Mouse (Mus musculus) forebrain, embryonic 15.5 days (tissue): ENCODE results near the gene Tsg101. TPM values are rescaled to one million over a fixed set of nuclear protein-coding genes. Genes with fewer than 3 reads are reported as not detected.
A peak's percentile ranks its signal among the peaks of the same experiment; 100 is the strongest.
"Not testable (repeated sequence)": the region's sequence is repeated elsewhere in the genome, so short reads cannot be mapped to it uniquely, and the experiment has no call there.

Experiments used
- ATAC-seq: fragments of 200-750 bp; cut with Nextera tagmentation; replicated peaks from 2 replicates; pipeline ENCODE4 v1.8.0; 2017; ENCODE audit warnings: mild to moderate bottlenecking, moderate TSS enrichment, moderate library complexity
- H3K27ac ChIP-seq: fragments of 300-500 bp; sonication (generic); replicated peaks from 2 replicates; pipeline ENCODE4 v1.5.1; 2015; ENCODE audit warnings: mild to moderate bottlenecking, inconsistent platforms
- H3K27me3 ChIP-seq: fragments of 300-500 bp; sonication (generic); 2 replicates; pipeline ENCODE4 v1.6.1; 2015; ENCODE audit warnings: inconsistent platforms
- H3K36me3 ChIP-seq: fragments of 300-500 bp; sonication (generic); 2 replicates; pipeline ENCODE4 v1.6.1; 2015; ENCODE audit warnings: mild to moderate bottlenecking, inconsistent platforms
- H3K4me1 ChIP-seq: fragments of 300-500 bp; sonication (generic); 2 replicates; pipeline ENCODE4 v1.6.1; 2015; ENCODE audit warnings: inconsistent platforms
- H3K4me2 ChIP-seq: fragments of 300-500 bp; sonication (generic); replicated peaks from 2 replicates; pipeline ENCODE4 v1.6.1; 2015; ENCODE audit warnings: mild to moderate bottlenecking, inconsistent platforms
- H3K4me3 ChIP-seq: fragments of 300-500 bp; sonication (generic); 2 replicates; pipeline ENCODE4 v1.5.1; 2015; ENCODE audit warnings: mild to moderate bottlenecking, inconsistent platforms
- H3K9ac ChIP-seq: fragments of 300-500 bp; sonication (generic); replicated peaks from 2 replicates; pipeline ENCODE4 v1.6.1; 2015; ENCODE audit warnings: mild to moderate bottlenecking, inconsistent platforms
- H3K9me3 ChIP-seq: fragments of 300-500 bp; sonication (generic); 2 replicates; pipeline ENCODE4 v1.6.1; 2016; ENCODE audit warnings: inconsistent platforms
- WGBS: fragments of 180-500 bp; shearing (Covaris S2); methylation state at CpG from one replicate; pipeline ENCODE4 v1.1.7; 2015; ENCODE audit warnings: mixed read lengths; 5-methylcytosine and 5-hydroxymethylcytosine counted together
- polyA plus RNA-seq: library from polyadenylated mRNA; unstranded; fragments of >200 nt; fragmentation: Nextera tagmentation; extraction: Ambion mirVana; gene quantifications from 2 replicates; pipeline ENCODE4 v1.2.1, GENCODE M21; 2015

The Tsg101 gene
- polyA plus RNA-seq, 1 experiment from 2014 or later = 399 TPM

DNA sequence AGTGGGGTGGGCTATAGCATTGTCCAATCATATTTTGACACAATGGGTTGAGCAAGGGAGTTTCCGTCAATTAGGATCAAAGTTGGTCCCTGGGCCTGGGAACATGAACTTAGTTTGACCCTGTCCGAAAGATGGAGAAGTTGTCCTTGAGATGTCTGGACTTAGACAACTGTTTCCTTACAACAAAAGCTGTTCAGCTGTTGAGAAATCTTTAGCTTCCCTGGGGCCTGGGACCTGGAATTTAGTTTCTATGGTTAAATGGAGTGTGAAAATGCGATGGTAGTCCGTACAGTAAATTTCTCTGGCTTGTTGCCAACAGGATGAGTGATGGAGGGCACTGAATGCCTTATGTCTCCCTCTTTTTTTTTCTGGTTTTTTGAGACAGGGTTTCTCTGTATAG lies 2.3 kb upstream of the Tsg101 start:
- H3K27ac ChIP-seq = no peak overlapping the region
- ATAC-seq = no peak
- 78% methylated on average over 4 of the region's 4 CpGs for WGBS
- H3K4me1 ChIP-seq = peaks cover 25% of the 10 kb centered on the region
- H3K27me3 ChIP-seq = no peaks in the 10 kb centered on the region
- H3K9ac ChIP-seq = no peak overlapping the region
- H3K36me3 ChIP-seq = peaks cover 3% of the 10 kb centered on the region; the same call in 1 of the 2 replicates
- H3K4me3 ChIP-seq = no peak overlapping the region
- H3K9me3 ChIP-seq = no peaks in the 10 kb centered on the region
- no peak overlapping the region for H3K4me2 ChIP-seq

DNA sequence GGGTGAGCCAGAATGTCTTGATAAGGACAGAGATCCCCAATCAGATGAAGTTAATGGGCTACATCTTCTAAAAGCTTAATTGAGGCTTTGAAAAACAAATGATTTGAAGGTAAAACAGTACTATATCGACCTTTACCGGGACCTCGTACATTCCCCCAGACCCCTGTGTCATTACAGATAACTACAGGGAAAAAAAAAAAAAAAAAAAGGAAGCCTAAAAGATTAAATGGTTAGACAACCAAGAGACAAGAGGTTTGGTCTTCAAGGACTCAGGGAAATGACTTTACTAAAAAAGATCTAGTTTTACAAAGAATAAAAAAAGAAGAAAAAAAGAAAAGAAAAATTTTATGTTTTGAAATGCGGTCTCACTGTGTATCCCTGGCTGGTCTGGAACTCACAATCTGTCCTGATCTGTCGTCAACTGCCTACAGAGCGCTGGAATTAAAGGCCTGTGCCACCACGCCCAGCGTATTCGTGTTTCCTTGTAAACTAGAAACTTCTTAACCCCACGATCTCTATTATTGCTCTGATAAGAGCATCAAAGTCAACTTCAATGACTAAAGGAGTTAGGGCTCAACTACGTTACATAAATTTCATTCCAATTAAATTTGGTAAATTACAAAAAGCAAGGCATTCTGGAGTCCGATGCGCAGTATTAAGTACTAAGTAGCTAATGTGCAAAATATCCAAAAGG lies 944 bp downstream of the Tsg101 start:
- 18% methylated on average over 13 of the region's 13 CpGs for WGBS
- H3K9me3 ChIP-seq = no peaks in the 10 kb centered on the region
- H3K27me3 ChIP-seq = no peaks in the 10 kb centered on the region
- H3K9ac ChIP-seq = peak overlapping the region; percentile 82
- peak overlapping the region; percentile 69 for H3K4me2 ChIP-seq
- peak overlapping the region; percentile 64 for H3K4me3 ChIP-seq
- H3K4me1 ChIP-seq = peaks cover 33% of the 10 kb centered on the region
- ATAC-seq = no peak
- 0 out of 2 replicates have a peak, but pooled peaks cover 5% of the 10 kb centered on the region for H3K36me3 ChIP-seq
- H3K27ac ChIP-seq = peak overlapping the region; percentile 94

DNA sequence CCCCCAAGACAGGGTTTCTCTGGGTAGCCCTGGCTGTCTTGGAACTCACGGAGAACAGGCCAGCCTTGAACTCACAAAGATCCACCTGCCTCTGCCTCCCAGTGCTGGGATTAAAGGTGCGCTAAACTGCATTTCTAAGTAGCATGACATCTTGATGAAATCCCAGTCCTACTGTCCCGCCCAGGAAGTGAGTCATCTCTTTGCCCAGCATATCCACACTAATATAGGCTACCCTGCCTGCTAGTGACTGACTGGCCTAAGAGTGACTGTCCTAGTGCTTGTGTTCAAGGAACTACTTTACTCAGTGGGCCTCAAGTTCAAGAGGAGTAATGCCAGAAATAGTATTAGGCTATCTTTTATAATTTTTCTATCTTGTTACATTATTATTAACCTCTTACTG lies 3.4 kb downstream of the Tsg101 start:
- WGBS = 90% methylated on average over 3 of the region's 3 CpGs
- H3K27ac ChIP-seq = no peak overlapping the region
- H3K4me2 ChIP-seq = no peak overlapping the region
- H3K27me3 ChIP-seq = no peaks in the 10 kb centered on the region
- H3K36me3 ChIP-seq = peaks cover 27% of the 10 kb centered on the region
- no peak overlapping the region for H3K9ac ChIP-seq
- H3K4me3 ChIP-seq = no peak overlapping the region
- peaks cover 33% of the 10 kb centered on the region for H3K4me1 ChIP-seq
- no peak for ATAC-seq
- H3K9me3 ChIP-seq = no peaks in the 10 kb centered on the region

DNA sequence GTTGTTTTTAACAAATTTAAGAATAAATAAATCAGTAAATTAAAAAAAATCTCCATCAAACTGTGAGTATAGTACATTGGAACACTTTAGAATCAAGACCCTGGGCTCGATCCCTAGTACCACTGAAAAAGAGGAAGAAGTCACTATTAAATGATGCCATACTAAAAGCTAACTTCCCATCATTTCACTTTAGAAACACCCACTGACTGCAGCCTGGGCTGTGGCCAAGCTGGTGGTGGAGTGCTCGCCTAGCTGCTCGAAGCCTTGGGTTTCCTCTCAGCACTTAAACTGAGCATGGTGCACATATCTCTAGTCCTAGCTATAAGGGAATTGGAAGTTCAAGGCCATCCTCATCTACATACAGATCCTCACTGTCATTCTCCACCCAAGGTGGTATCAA lies 8.5 kb downstream of the Tsg101 start:
- H3K36me3 ChIP-seq = peaks cover 77% of the 10 kb centered on the region
- no peak overlapping the region for H3K4me2 ChIP-seq
- ATAC-seq = no peak

DNA sequence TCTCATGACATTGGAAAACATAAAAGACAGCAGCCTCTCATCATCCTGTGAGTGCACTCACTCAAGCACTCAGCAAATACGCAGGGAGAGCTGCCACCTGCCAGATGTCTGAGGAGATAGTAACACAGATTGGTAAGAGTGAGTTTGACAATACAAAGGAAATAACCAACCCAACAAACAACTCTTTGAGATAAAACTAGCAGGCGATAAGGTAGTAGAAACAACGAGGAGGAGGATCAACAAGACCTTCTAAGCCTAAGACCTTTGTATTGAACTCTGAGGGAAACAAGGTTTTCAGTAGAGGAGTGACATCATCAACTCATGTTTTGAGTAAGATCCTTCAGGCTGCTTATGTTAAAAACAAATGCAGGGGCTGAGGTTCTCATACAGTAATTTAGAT lies 20.4 kb downstream of the Tsg101 start:
- WGBS = 95% methylated on average over 3 of the region's 3 CpGs
- H3K27me3 ChIP-seq = no peaks in the 10 kb centered on the region
- H3K9me3 ChIP-seq = no peaks in the 10 kb centered on the region
- H3K9ac ChIP-seq = no peak overlapping the region
- ATAC-seq = no peak
- peaks cover 90% of the 10 kb centered on the region for H3K36me3 ChIP-seq
- no peak overlapping the region for H3K27ac ChIP-seq
- no peak overlapping the region for H3K4me3 ChIP-seq
- no peak overlapping the region for H3K4me2 ChIP-seq
- H3K4me1 ChIP-seq = no peaks in the 10 kb centered on the region

More for the DNA sequence above, 8.5 kb downstream of the Tsg101 start:
- H3K4me3 ChIP-seq = no peak overlapping the region
- WGBS = 98% methylated on average over 3 of the region's 3 CpGs
- no peak overlapping the region for H3K9ac ChIP-seq
- no peaks in the 10 kb centered on the region for H3K9me3 ChIP-seq
- H3K27me3 ChIP-seq = no peaks in the 10 kb centered on the region
- H3K27ac ChIP-seq = no peak overlapping the region
- H3K4me1 ChIP-seq = peaks cover 6% of the 10 kb centered on the region; the same call in 1 of the 2 replicates

DNA sequence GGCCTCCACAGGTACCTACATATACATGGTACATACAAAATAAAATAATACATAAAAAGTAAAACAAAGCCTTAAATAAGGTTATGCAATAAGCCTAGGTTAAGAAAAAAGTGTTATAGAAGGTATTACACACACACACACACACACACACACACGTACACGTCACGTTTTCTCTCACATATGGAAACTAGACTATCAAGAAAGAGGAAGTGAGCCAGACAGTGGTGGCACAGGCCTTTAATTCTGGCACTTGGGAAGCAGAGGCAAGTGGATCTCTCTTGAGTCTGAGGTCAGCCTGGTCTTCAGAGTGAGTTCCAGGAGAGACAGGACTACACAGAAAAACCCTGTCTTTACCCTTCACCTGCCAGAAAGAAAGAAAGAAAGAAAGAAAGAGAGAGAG lies 24.3 kb downstream of the Tsg101 start:
- Histone ChIP-seq H3K4me2 (no peak overlapping the region), H3K4me1 (no peaks in the 10 kb centered on the region), H3K9ac (no peak overlapping the region), H3K4me3 (no peak overlapping the region), H3K9me3 (no peaks in the 10 kb centered on the region), H3K27ac (no peak overlapping the region), H3K36me3 (peaks cover 90% of the 10 kb centered on the region), H3K27me3 (no peaks in the 10 kb centered on the region)
- ATAC-seq = no peak
- 96% methylated on average over 3 of the region's 3 CpGs for WGBS

DNA sequence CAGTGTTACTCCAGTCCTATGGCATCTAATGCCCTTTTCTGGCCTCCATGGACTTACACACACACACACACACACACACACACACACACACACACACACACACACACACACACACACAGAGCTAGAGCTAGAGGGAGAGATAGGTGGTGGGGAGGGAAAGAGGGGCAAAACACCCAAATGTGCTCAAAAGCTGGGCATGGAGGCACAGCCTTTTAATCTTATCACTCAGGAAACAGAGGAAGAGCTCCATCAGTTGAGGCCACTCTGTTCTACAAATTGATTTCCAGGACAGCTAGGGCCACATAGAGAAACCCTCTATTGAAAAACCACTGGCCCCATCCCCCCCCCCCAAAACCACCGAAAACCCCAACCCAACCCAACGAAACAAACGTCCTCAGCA lies 36.5 kb downstream of the Tsg101 start:
- ATAC-seq = no peak

DNA sequence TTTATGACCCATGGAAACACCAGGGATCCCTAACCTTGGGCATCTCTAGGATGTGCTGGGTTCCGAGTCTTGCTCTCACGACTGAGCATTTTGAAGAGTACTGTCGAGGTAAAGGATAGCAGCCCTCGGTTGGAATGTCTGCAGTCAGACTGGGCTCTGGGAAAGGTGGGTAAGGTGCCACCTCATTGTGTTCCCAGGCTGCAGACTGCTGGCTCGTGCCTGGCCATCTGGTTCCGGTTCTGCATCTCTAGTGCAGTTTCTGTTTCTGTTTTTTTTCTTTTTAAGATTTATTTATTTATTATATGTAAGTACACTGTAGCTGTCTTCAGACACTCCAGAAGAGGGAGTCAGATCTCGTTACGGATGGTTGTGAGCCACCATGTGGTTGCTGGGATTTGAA lies 37.8 kb downstream of the Tsg101 start:
- peaks cover 25% of the 10 kb centered on the region for H3K36me3 ChIP-seq
- not testable (repeated sequence) for H3K27ac ChIP-seq

More for the DNA sequence above, 36.5 kb downstream of the Tsg101 start:
- H3K27me3 ChIP-seq = no peaks in the 10 kb centered on the region
- H3K9me3 ChIP-seq = no peaks in the 10 kb centered on the region
- peaks cover 39% of the 10 kb centered on the region for H3K36me3 ChIP-seq
- no peak overlapping the region for H3K27ac ChIP-seq
- no peak overlapping the region for H3K9ac ChIP-seq
- no peaks in the 10 kb centered on the region for H3K4me1 ChIP-seq
- 78% methylated on average over 3 of the region's 3 CpGs for WGBS
- H3K4me3 ChIP-seq = no peak overlapping the region
- no peak overlapping the region for H3K4me2 ChIP-seq

DNA sequence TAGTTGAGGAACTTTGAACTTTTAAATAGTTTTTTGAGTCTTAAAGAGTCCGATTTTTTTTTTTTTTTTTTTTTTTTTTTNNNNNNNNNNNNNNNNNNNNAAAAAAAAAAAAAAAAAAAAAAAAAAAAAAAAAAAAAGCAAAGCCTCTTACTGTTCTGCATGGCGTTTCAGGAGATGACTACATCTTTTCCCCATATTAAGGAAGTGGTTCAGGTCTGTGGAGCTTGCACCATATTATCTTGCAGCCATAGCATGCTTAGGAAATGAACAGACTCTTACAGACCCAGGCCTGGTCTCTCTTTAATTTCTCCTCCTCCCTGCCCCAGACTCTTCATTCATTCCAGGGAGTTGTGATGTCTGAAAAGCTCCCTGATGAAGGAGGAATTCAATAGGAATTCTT lies 38.8 kb downstream of the Tsg101 start:
- H3K27ac ChIP-seq = no peak overlapping the region
- H3K4me3 ChIP-seq = no peak overlapping the region
- H3K4me1 ChIP-seq = no peaks in the 10 kb centered on the region
- no peak overlapping the region for H3K9ac ChIP-seq
- no peaks in the 10 kb centered on the region for H3K27me3 ChIP-seq
- peaks cover 16% of the 10 kb centered on the region for H3K36me3 ChIP-seq
- WGBS = 100% methylated on average over 2 of the region's 2 CpGs
- no peak for ATAC-seq
- no peak overlapping the region for H3K4me2 ChIP-seq
- no peaks in the 10 kb centered on the region for H3K9me3 ChIP-seq

More for the DNA sequence above, 37.8 kb downstream of the Tsg101 start:
- H3K9me3 ChIP-seq, H3K4me1 ChIP-seq, H3K4me2 ChIP-seq, ATAC-seq, H3K9ac ChIP-seq, H3K4me3 ChIP-seq, H3K27me3 ChIP-seq: not testable (repeated sequence)
- 78% methylated on average over 8 of the region's 8 CpGs for WGBS

DNA sequence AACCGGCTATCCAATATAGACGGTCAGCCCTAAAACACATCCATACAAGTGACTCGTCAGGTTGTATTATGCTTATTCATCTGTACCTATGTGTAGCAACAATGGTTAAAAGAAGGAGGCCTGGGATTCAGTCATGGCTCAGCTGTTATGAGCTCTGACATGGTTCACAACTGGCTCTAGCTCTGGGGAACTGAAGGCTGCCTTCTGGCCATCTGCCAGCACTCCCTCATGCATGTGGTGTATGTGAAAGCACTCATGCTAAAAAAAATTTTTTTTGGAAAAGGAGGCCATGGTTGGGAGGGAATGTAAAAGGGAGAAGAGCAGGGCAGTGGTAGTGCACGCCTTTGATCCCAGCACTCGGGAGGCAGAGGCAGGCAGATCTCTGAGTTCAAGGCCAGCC lies 39.9 kb downstream of the Tsg101 start:
- no peak overlapping the region for H3K27ac ChIP-seq
- H3K4me2 ChIP-seq = no peak overlapping the region
- H3K9me3 ChIP-seq = no peaks in the 10 kb centered on the region
- no peak overlapping the region for H3K4me3 ChIP-seq
- peaks cover 7% of the 10 kb centered on the region for H3K36me3 ChIP-seq
- no peaks in the 10 kb centered on the region for H3K27me3 ChIP-seq
- no peaks in the 10 kb centered on the region for H3K4me1 ChIP-seq
- no peak overlapping the region for H3K9ac ChIP-seq
- no peak for ATAC-seq
- WGBS = 96% methylated on average over 5 of the region's 5 CpGs

DNA sequence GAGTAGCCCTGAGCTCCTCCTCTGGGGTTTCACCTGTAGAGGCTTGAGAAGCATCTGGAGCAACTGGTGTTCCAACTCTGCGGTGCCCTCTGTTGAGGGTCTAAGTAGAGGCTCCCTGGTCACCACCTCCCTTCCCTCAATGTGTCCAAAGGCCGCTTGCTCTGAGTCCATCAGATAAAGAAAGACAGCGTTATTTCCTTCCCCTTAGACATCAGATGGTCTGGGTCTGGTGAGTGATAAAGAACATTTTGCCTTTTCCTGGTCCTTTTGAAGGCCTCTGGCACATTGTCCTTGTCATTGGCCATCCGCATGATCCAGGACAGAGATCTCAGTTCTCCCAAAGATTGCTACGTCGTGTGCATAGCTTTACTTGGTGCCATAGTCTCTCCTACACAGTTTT lies 42.5 kb downstream of the Tsg101 start:
- Histone ChIP-seq H3K9me3 (no peaks in the 10 kb centered on the region), H3K9ac (no peak overlapping the region), H3K36me3 (no peaks in the 10 kb centered on the region), H3K27ac (no peak overlapping the region), H3K4me2 (no peak overlapping the region), H3K27me3 (no peaks in the 10 kb centered on the region), H3K4me1 (no peaks in the 10 kb centered on the region), H3K4me3 (no peak overlapping the region)
- 87% methylated on average over 6 of the region's 6 CpGs for WGBS
- no peak for ATAC-seq

DNA sequence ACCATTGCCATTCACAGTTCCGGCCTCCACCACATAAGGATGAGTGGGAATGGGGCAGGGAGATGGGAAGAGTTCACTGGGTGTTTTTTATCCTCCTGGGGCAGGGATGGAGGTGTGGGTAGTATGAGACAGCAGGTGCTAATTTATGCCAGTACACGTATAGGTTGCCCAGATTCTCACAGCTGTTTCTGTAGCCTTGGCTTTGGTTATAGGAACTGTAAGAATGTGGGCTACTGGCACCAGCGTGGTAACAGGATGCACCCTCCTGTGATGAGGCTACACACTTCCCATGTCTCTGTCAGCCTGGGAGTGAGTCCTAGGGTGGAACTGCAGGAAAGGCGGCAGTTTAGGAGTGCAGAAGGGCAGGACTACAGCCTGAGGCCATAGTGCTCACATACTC lies 42.9 kb downstream of the Tsg101 start:
- Histone ChIP-seq H3K9me3 (no peaks in the 10 kb centered on the region), H3K4me2 (no peak overlapping the region), H3K9ac (no peak overlapping the region), H3K27ac (no peak overlapping the region), H3K4me1 (no peaks in the 10 kb centered on the region), H3K4me3 (no peak overlapping the region), H3K36me3 (no peaks in the 10 kb centered on the region), H3K27me3 (no peaks in the 10 kb centered on the region)
- WGBS = 72% methylated on average over 4 of the region's 4 CpGs
- ATAC-seq = no peak

DNA sequence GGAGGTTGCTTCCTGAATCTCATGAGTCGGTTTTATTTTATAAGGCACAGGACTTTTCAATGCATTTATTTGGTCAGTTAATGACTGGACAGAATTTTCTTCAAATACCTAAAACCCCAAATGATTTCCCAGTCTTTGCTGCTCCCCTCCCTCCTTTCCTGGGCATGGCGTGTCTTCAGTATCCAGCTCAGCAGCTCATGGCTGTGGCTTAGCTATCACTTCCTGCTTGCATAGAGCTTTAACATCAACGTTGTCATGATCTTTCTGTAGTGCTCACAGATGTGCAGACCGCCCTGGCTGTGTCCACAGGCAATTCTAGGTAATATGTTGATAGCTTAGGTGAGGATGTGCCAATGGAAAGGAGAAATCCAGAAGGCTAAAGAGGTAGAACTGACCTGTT lies 47.8 kb downstream of the Tsg101 start:
- Histone ChIP-seq H3K27me3 (no peaks in the 10 kb centered on the region), H3K36me3 (no peaks in the 10 kb centered on the region), H3K4me3 (no peak overlapping the region), H3K4me2 (no peak overlapping the region), H3K4me1 (no peaks in the 10 kb centered on the region), H3K27ac (no peak overlapping the region), H3K9me3 (no peaks in the 10 kb centered on the region), H3K9ac (no peak overlapping the region)
- WGBS = 84% methylated on average over 4 of the region's 4 CpGs
- no peak for ATAC-seq
